Mouse (Mus musculus) heart, postnatal 25 days (tissue): ENCODE measurements around the gene Trp53. TPM values are rescaled to one million over a fixed set of nuclear protein-coding genes. Genes with fewer than 3 reads are reported as not detected.

Source experiments
- DNase-seq: peaks from one replicate; pipeline ENCODE4 v3.0.0; 2022; ENCODE audit warnings: low spot score
- intact Hi-C: fragments of 180-260 bp; cut with DNase I; formaldehyde crosslinking; loops from one replicate; pipeline ENCODE4 v1.15.1; 2025
- total RNA-seq, 2 experiments: library from RNA; stranded (reverse); gene quantifications; 2 replicates each; pipeline ENCODE4 v1.2.3; 2021

The Trp53 gene
- total RNA-seq, 2 experiments from 2014 or later, result 16.9 to 17.9 TPM

- DNase-seq, result no peak
- intact Hi-C loops, result no loop called here
These were observed 20.1 kb upstream of the Trp53 start, which contains the start of gene Efnb3 for GRCm38 (mm10) chr11:69559851-69560765. TSS of gene Efnb3 (minus strand) at chr11:69560205.

- DNase-seq, result no peak
- intact Hi-C loops, result no loop called here
These were observed 19.0 kb upstream of the Trp53 start for GRCm38 (mm10) chr11:69560896-69561854.

- no peak for DNase-seq
- intact Hi-C loops, result no loop called here
These were observed 16.8 kb upstream of the Trp53 start for GRCm38 (mm10) chr11:69563373-69563772.

- intact Hi-C loops, result no loop called here
- DNase-seq, result no peak
These were observed 15.8 kb upstream of the Trp53 start for GRCm38 (mm10) chr11:69564391-69564790.

- intact Hi-C loops, result no loop called here
- DNase-seq, result no peak
These were observed 15.0 kb upstream of the Trp53 start for GRCm38 (mm10) chr11:69565131-69565530.

- DNase-seq, result no peak
These were observed 4.9 kb upstream of the Trp53 start for GRCm38 (mm10) chr11:69575220-69575619.

GRCm38 (mm10) chr11:69576307-69576706, 3.9 kb upstream of the Trp53 start:
- intact Hi-C loops, result loop anchor here (2.0 kb wide), 1 partner anchor 28 kb away; the partner anchor contains the start of gene Dnah2
- no peak for DNase-seq

More at GRCm38 (mm10) chr11:69575220-69575619, 4.9 kb upstream of the Trp53 start:
- intact Hi-C loops, result no loop called here

GRCm38 (mm10) chr11:69578301-69578700, 1.9 kb upstream of the Trp53 start:
- intact Hi-C loops, result no loop called here

GRCm38 (mm10) chr11:69579128-69580017, 786 bp upstream of the Trp53 start:
- peak; percentile 94 for DNase-seq
- intact Hi-C loops, result loop anchor here (1.0 to 2.0 kb wide), 2 partner anchors 25 to 35 kb away; partner anchors contain the start of gene Atp1b2

More at GRCm38 (mm10) chr11:69578301-69578700, 1.9 kb upstream of the Trp53 start:
- no peak for DNase-seq

GRCm38 (mm10) chr11:69580572-69581146, 500 bp downstream of the Trp53 start:
- intact Hi-C loops, result loop anchor here (2.0 kb wide), 1 partner anchor 24 kb away; the partner anchor contains the start of gene Atp1b2
- DNase-seq, result no peak

GRCm38 (mm10) chr11:69581147-69581688, 1.1 kb downstream of the Trp53 start:
- peak; percentile 86 for DNase-seq
- intact Hi-C loops, result loop anchor here (2.0 kb wide), 1 partner anchor 24 kb away; the partner anchor contains the start of gene Atp1b2

- intact Hi-C loops, result loop anchor here (2.0 kb wide), 1 partner anchor 23 kb away; the partner anchor contains the start of gene Atp1b2
- no peak for DNase-seq
These were observed 1.7 kb downstream of the Trp53 start for GRCm38 (mm10) chr11:69581814-69582213.

- DNase-seq, result no peak
- intact Hi-C loops, result no loop called here
These were observed 2.2 kb downstream of the Trp53 start for GRCm38 (mm10) chr11:69582230-69582805.

- intact Hi-C loops, result no loop called here
- no peak for DNase-seq
These were observed 3.8 kb downstream of the Trp53 start for GRCm38 (mm10) chr11:69584008-69584407.

GRCm38 (mm10) chr11:69584937-69585336, 4.8 kb downstream of the Trp53 start:
- no peak for DNase-seq
- intact Hi-C loops, result no loop called here

- no peak for DNase-seq
- intact Hi-C loops, result no loop called here
These were observed 5.7 kb downstream of the Trp53 start for GRCm38 (mm10) chr11:69585718-69586325.

GRCm38 (mm10) chr11:69589207-69589834, 9.2 kb downstream of the Trp53 start:
- DNase-seq, result no peak
- intact Hi-C loops, result no loop called here
